Mouse (Mus musculus): ENCODE results near the gene Cd1d1. TPM values are rescaled to one million over a fixed set of nuclear protein-coding genes. Genes with fewer than 3 reads are reported as not detected.

Cd1d1 gene
- polyA plus RNA-seq, 1 experiment from 2014 or later, result 14.5 TPM

- Histone ChIP-seq H3K4me2 (no peak overlapping the region), H3K4me3 (ENCODE audit: low read depth, low read length) (no peak overlapping the region), H3K9ac (ENCODE audit: low read depth, low read length) (no peak overlapping the region), H3K27ac (ENCODE audit: low read depth, low read length) (no peak overlapping the region), H3K4me1 (replicated peaks; ENCODE audit: control insufficient read depth, insufficient read depth, low read length) (no peaks in the 10 kb centered on the region), H3K36me3 (ENCODE audit: control insufficient read depth, insufficient read depth, low read length) (peaks cover 2% of the 10 kb centered on the region; the same call in 1 of the 2 replicates), H3K9me3 (ENCODE audit: control insufficient read depth, low read length) (peaks cover 3% of the 10 kb centered on the region; the same call in 1 of the 2 replicates), H3K27me3 (replicated peaks; ENCODE audit: control insufficient read depth, insufficient read depth, low read length) (no peaks in the 10 kb centered on the region)
- DNase-seq (ENCODE audit: low spot score) (no peak), ATAC-seq (replicated peaks; ENCODE audit: low FRiP score) (no peak)
- WGBS, result 48% methylated on average over 1 of the region's 1 CpGs
These were observed 44.7 kb downstream of the Cd1d1 start for GRCm38 (mm10) chr3:86954521-86954920.

GRCm38 (mm10) chr3:86953819-86954218 lies 45.4 kb downstream of the Cd1d1 start:
- Histone ChIP-seq H3K9me3 (ENCODE audit: control insufficient read depth, low read length) (peaks cover 3% of the 10 kb centered on the region; the same call in 1 of the 2 replicates), H3K4me3 (ENCODE audit: low read depth, low read length) (no peak overlapping the region), H3K4me2 (no peak overlapping the region), H3K27me3 (replicated peaks; ENCODE audit: control insufficient read depth, insufficient read depth, low read length) (no peaks in the 10 kb centered on the region), H3K9ac (ENCODE audit: low read depth, low read length) (no peak overlapping the region), H3K4me1 (replicated peaks; ENCODE audit: control insufficient read depth, insufficient read depth, low read length) (no peaks in the 10 kb centered on the region), H3K36me3 (ENCODE audit: control insufficient read depth, insufficient read depth, low read length) (peaks cover 2% of the 10 kb centered on the region; the same call in 1 of the 2 replicates), H3K27ac (ENCODE audit: low read depth, low read length) (no peak overlapping the region)
- no peak for DNase-seq (ENCODE audit: low spot score)
- ATAC-seq (replicated peaks; ENCODE audit: low FRiP score), result no peak
- 88% methylated on average over 4 of the region's 4 CpGs for WGBS

- Histone ChIP-seq H3K27me3 (replicated peaks; ENCODE audit: control insufficient read depth, insufficient read depth, low read length) (no peaks in the 10 kb centered on the region), H3K36me3 (ENCODE audit: control insufficient read depth, insufficient read depth, low read length) (peaks cover 2% of the 10 kb centered on the region; the same call in 1 of the 2 replicates), H3K4me1 (replicated peaks; ENCODE audit: control insufficient read depth, insufficient read depth, low read length) (no peaks in the 10 kb centered on the region), H3K9me3 (ENCODE audit: control insufficient read depth, low read length) (peaks cover 3% of the 10 kb centered on the region; the same call in 1 of the 2 replicates), H3K4me3 (ENCODE audit: low read depth, low read length) (no peak overlapping the region), H3K4me2 (no peak overlapping the region), H3K9ac (ENCODE audit: low read depth, low read length) (no peak overlapping the region), H3K27ac (ENCODE audit: low read depth, low read length) (no peak overlapping the region)
- ATAC-seq (replicated peaks; ENCODE audit: low FRiP score), result no peak
- WGBS, result 14% methylated on average over 2 of the region's 2 CpGs
- DNase-seq (ENCODE audit: low spot score), result no peak
These were observed 48.6 kb downstream of the Cd1d1 start for GRCm38 (mm10) chr3:86950652-86951051.

Other genes starting within 250 kb of the Cd1d1 start
- gene Dclk2, start 78.6 kb downstream of the Cd1d1 start, polyA plus RNA-seq (2014; fragmentation: Nextera tagmentation; extraction: Ambion mirVana), result 6.6 and 9.3 TPM in 2 replicates
- 3.6 and 4.1 TPM in 2 replicates for gene Kirrel, start 175.3 kb upstream of the Cd1d1 start, polyA plus RNA-seq (2014; fragmentation: Nextera tagmentation; extraction: Ambion mirVana)